Mouse (Mus musculus) cerebellum, adult 2 months (tissue): ENCODE data around the gene Crtc1. TPM values are rescaled to one million over a fixed set of nuclear protein-coding genes. Genes with fewer than 3 reads are reported as not detected.

ENCODE experiments used
- DNase-seq, 2 experiments: peaks; one replicate each; pipeline ENCODE4 v3.0.0; 2021
- H3K27ac ChIP-seq: fragments of 200-500 bp; 2 replicates; pipeline ENCODE4 v1.5.1; 2012; ENCODE audit warnings: low read length, control low read depth, inconsistent platforms; ENCODE audit not compliant: insufficient read depth
- H3K27me3 ChIP-seq: fragments of 200-500 bp; 2 replicates; pipeline ENCODE4 v1.6.1; 2012; ENCODE audit warnings: inconsistent platforms, mild to moderate bottlenecking, low read length, moderate library complexity; ENCODE audit not compliant: control insufficient read depth, insufficient read depth
- H3K4me1 ChIP-seq: fragments of 200-500 bp; 2 replicates; pipeline ENCODE4 v1.6.1; 2011; ENCODE audit warnings: low read length; ENCODE audit not compliant: control insufficient read depth, insufficient read depth
- H3K4me3 ChIP-seq: fragments of 200-500 bp; replicated peaks from 2 replicates; pipeline ENCODE3; 2011; ENCODE audit warnings: mild to moderate bottlenecking, low read depth, low read length, control low read depth; ENCODE audit not compliant: insufficient read depth
- CTCF ChIP-seq: fragments of 200-500 bp; IDR thresholded peaks from 2 replicates; pipeline ENCODE4 v1.5.1; 2011; ENCODE audit warnings: low read depth, mild to moderate bottlenecking, control low read depth, low read length, moderate library complexity, borderline replicate concordance; ENCODE audit not compliant: insufficient read depth
- POLR2A ChIP-seq: fragments of 200-500 bp; IDR thresholded peaks from 2 replicates; pipeline ENCODE4 v1.6.1; 2011; ENCODE audit warnings: low read length, control low read depth, borderline replicate concordance; ENCODE audit not compliant: insufficient read depth
- WGBS: fragments of 180-500 bp; shearing (Covaris S2); methylation state at CpG from one replicate; pipeline ENCODE4 v1.1.7; 2018; 5-methylcytosine and 5-hydroxymethylcytosine counted together
- polyA plus RNA-seq: library from polyadenylated mRNA; depleted of rRNA; stranded (reverse); fragments of >200 nt; gene quantifications from 2 replicates; pipeline ENCODE4 v1.2.3, GENCODE M21; 2012

Gene Crtc1
- polyA plus RNA-seq, 1 experiment = 90.2 TPM

DNA sequence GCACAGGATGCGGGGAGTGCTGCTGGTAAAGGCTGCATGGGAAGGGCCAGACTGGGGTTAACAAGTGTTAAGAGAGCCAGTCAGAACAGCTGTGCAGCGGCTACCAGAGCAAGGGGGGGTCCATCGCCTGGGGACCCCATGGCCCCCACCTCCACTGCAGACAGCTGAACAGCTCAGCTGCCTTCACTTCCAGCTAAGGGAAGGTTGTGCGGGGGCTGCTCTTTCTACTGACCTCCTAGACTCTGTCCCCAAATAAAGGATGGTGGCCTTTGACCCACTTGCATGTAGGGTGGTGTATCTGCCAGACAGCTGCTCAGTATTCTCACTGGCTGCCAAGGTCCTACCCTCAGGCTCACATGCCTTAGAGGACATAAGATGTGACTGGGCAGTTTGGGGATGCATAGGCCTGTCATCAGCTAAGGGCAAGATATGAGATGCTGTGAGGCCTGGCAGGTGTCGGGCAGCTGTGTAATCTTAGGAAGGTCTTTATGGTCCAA lies 27.9 kb upstream of the Crtc1 start:
- TF ChIP-seq CTCF (no peak), POLR2A (no peak)
- 65% methylated on average over 5 of the region's 5 CpGs for WGBS
- Histone ChIP-seq H3K4me1 (peaks cover 72% of the 10 kb centered on the region), H3K27ac (0 out of 2 replicates have a peak overlapping the region, but pooled peaks have one; percentile 24), H3K27me3 (no peaks in the 10 kb centered on the region), H3K4me3 (no peak overlapping the region)
- no peak for DNase-seq

DNA sequence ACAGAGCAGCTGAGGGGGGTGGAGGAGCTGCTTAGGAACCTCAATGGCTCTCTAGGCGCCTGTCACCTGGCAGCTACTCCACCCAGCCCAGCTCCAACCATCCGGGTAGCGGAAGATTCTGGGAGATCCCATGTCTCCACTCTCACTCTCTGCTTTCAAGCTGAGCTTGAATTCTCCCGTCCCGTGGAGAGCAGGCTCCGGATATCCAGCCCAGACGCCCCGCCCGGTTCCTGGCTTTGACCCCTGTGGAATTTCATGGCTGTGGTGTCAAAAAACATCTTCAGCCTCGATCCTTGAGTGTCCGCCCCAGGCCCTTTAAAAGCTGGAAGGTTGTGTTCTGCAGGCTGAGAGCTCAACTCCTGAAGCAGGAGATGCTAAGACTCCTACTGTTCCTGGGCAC lies 27.4 kb upstream of the Crtc1 start:
- no peaks in the 10 kb centered on the region for H3K27me3 ChIP-seq
- H3K27ac ChIP-seq = peak overlapping the region; percentile 24
- 50% methylated on average over 11 of the region's 11 CpGs for WGBS
- TF ChIP-seq CTCF (no peak), POLR2A (no peak)
- no peak for DNase-seq
- peaks cover 72% of the 10 kb centered on the region for H3K4me1 ChIP-seq
- no peak overlapping the region for H3K4me3 ChIP-seq

DNA sequence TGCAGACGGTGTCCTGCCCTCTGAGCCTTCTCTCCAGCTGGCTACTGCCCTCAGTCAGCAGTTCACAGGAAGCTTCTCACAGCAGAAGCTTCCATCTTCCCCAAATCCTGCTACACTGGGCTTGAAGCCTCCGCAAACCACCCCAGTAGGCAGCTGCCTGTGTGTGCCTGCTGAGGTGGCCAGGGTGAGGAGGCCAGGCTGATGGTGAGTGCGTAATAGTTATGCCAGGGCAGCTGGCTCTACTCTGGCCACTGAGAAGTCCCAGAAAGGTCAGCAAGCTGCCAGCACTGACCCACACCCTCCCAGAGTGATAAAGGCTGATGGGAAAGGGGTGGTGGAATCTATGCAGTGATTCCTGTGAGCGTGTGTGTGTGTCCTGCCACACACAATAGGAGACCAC lies 26.9 kb upstream of the Crtc1 start:
- TF ChIP-seq POLR2A = no peak
- no peak for TF ChIP-seq CTCF
- no peaks in the 10 kb centered on the region for H3K27me3 ChIP-seq
- H3K4me3 ChIP-seq = no peak overlapping the region
- H3K27ac ChIP-seq = peak overlapping the region; percentile 24
- DNase-seq = no peak
- WGBS = 49% methylated on average over 4 of the region's 4 CpGs
- peaks cover 76% of the 10 kb centered on the region for H3K4me1 ChIP-seq

DNA sequence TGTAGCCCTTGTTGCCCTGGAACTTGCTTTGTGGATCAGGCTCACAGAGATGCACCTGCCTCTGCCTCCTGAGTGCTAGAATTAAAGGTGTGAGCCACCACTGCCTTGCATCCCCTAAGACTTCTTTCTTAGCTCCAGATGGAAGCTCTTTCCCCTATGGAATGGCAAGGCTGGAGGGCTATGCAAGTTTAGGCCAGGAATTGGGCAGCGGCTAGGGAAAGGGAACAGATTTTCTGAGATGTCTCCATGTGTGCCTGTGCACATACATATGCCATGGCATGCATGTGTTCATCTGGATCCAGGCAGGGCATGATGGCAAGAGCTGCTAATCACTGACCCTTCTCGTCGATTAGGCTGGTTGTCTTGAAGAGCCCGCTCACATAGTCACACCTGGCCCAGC lies 26.3 kb upstream of the Crtc1 start:
- Histone ChIP-seq H3K27ac (no peak overlapping the region), H3K27me3 (no peaks in the 10 kb centered on the region), H3K4me3 (no peak overlapping the region), H3K4me1 (peaks cover 82% of the 10 kb centered on the region)
- WGBS = 92% methylated on average over 4 of the region's 4 CpGs
- no peak for DNase-seq
- TF ChIP-seq POLR2A (no peak), CTCF (no peak)

DNA sequence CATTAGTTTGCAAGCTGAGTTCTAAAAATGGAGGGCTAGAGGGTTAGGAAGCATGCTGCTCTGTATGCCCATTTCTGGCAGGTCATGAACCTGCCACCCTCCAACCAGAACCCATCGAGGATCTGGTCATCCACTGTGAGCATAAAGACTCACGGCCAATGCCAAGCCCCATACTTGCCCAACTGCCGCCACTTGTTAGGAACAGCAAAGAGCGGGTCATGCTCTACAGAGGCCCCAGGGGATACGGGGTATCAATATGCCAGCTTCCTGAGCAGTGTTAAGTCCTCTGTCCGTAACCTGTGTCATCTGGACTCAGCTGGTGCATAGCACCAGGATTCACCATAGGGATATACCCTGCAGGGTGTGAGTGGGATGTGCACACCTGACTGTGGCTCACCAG lies 24.8 kb upstream of the Crtc1 start:
- 65% methylated on average over 6 of the region's 6 CpGs for WGBS

DNA sequence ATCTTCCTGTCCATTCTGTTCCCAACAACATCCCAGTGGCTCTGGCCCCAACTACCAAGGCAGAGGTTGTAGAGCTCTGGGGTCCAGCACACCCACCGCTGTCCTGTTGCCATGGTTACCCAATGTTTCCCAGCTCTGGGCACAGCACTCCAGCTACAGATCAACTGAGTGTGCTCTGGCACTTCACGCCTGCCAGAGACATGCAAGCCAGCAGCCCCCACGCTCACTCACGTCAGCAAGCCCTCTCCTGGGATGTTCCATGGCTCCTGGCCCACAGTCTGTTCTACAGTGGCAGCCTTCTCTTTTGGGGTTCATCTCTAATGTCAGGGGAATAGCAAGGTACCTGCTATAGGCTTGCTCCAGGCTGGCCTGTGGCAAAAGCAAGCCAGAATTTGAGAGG lies 23.9 kb upstream of the Crtc1 start:
- Histone ChIP-seq H3K4me1 (peaks cover 79% of the 10 kb centered on the region), H3K27ac (no peak overlapping the region), H3K4me3 (no peak overlapping the region), H3K27me3 (no peaks in the 10 kb centered on the region)
- DNase-seq = peak in 1 of 2 experiments; percentile 65
- 13% methylated on average over 4 of the region's 4 CpGs for WGBS
- TF ChIP-seq POLR2A = no peak
- TF ChIP-seq CTCF = no peak

More for the DNA sequence above, 24.8 kb upstream of the Crtc1 start:
- TF ChIP-seq CTCF (no peak), POLR2A (no peak)
- H3K4me3 ChIP-seq = no peak overlapping the region
- H3K27ac ChIP-seq = no peak overlapping the region; the same call in 1 of the 2 replicates
- no peak for DNase-seq
- H3K27me3 ChIP-seq = no peaks in the 10 kb centered on the region
- peaks cover 84% of the 10 kb centered on the region for H3K4me1 ChIP-seq

DNA sequence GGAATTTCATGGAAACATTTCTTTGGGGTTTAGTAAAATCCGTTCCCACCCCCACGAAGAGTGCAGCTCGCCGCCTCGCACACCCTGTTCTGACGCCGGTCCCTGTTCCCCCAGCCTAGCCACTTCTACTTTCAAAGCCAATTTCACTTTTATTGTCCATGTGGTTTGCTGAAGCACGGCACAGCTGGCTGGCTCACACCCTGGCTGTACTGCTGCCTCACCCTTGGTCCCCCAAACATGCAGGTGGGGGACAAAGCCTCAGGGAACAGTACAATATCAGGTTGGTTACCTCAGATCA lies 23.1 kb upstream of the Crtc1 start:
- peaks cover 79% of the 10 kb centered on the region for H3K4me1 ChIP-seq
- DNase-seq = no peak
- TF ChIP-seq CTCF = no peak
- TF ChIP-seq POLR2A = no peak
- 94% methylated on average over 8 of the region's 8 CpGs for WGBS
- no peak overlapping the region for H3K4me3 ChIP-seq
- no peaks in the 10 kb centered on the region for H3K27me3 ChIP-seq
- no peak overlapping the region for H3K27ac ChIP-seq

DNA sequence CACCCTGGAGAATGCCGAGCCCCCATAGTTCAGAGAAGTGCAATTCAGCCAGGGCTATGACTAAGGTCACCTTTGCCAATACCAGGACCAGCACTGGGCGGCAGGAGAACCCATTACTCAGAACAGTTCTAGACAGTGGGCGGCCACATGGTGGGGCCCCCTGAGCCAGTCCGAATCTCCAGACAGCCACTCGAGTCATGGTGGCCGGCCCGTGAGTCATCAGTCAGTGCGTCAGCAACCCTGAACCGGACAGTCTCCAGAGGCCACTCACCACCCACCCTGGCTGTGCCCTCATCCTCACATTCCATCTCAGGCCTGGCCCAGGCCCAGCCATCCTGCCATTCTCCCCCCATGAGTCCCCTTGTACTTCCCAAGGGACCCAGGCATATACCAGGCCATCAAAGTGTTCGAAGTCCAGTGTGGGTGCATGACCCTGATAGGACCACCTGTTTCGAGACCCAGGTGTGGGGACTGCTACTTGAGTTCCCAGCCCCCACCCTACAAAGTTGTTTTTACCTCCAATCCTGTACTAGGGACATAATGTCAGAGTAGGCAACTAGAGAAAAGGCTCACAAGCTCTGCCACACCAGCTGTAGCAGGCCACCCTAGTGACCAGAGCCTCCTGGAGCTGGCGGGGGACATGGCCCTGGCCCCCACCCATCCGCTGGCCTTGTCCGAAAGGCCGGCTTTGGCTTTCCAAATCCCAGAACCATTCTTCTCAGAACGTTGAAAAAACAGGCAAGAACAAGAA lies 22.6 kb upstream of the Crtc1 start:
- H3K4me3 ChIP-seq = no peak overlapping the region
- no peak for DNase-seq
- H3K27ac ChIP-seq = no peak overlapping the region
- no peak for TF ChIP-seq POLR2A
- no peak for TF ChIP-seq CTCF
- WGBS = 89% methylated on average over 16 of the region's 16 CpGs
- peaks cover 76% of the 10 kb centered on the region for H3K4me1 ChIP-seq
- H3K27me3 ChIP-seq = no peaks in the 10 kb centered on the region
